Mouse (Mus musculus) brain, embryonic 14.5 days (tissue): ENCODE data around the gene Xpot.

Source experiments
- CTCF ChIP-seq: fragments of 200-500 bp; IDR thresholded peaks from 2 replicates; pipeline ENCODE4 v1.5.1; 2012; ENCODE audit warnings: inconsistent platforms, mild to moderate bottlenecking, moderate library complexity, borderline replicate concordance; ENCODE audit not compliant: insufficient read depth, insufficient read length; ENCODE audit errors: extremely low read depth
- POLR2A ChIP-seq: fragments of 200-500 bp; IDR thresholded peaks from 2 replicates; pipeline ENCODE4 v1.6.1; 2012; ENCODE audit warnings: mild to moderate bottlenecking, inconsistent platforms, borderline replicate concordance; ENCODE audit not compliant: poor library complexity, insufficient read depth, insufficient read length, severe bottlenecking; ENCODE audit errors: extremely low read depth

- TF ChIP-seq POLR2A (no peak), CTCF (no peak)
These were observed 29.6 kb downstream of the Xpot start for GRCm38 (mm10) chr10:121596580-121596979.
